Mouse (Mus musculus) layer of hippocampus, postnatal 25 days (tissue): ENCODE results near the gene Dusp15. TPM values are rescaled to one million over a fixed set of nuclear protein-coding genes. Genes with fewer than 3 reads are reported as not detected.

Experiments
- DNase-seq, 2 experiments: peaks; one replicate each; pipeline ENCODE4 v3.0.0; 2022; ENCODE audit warnings: mixed read lengths in 2 of 2, low spot score in 1 of 2; ENCODE audit errors: extremely low spot score in 1 of 2
- total RNA-seq, 2 experiments: library from RNA; stranded (reverse); gene quantifications; 2 replicates each; pipeline ENCODE4 v1.2.3; 2021

Dusp15 gene
- total RNA-seq, 2 experiments from 2014 or later: 14.5 to 17.1 TPM

- no peak for DNase-seq
Observed at GRCm38 (mm10) chr2:152933048-152933447, 18.4 kb downstream of the Dusp15 start, which contains the start of gene Foxs1. TSS of gene Foxs1 (minus strand) at chr2:152933208.

- DNase-seq: no peak
Observed at GRCm38 (mm10) chr2:152931456-152932160, 19.9 kb downstream of the Dusp15 start.

- DNase-seq: no peak
Observed at GRCm38 (mm10) chr2:152930276-152930675, 21.2 kb downstream of the Dusp15 start.

GRCm38 (mm10) chr2:152928988-152929370 lies 22.5 kb downstream of the Dusp15 start:
- no peak for DNase-seq

- no peak for DNase-seq
Observed at GRCm38 (mm10) chr2:152928219-152928987, 23.1 kb downstream of the Dusp15 start.

GRCm38 (mm10) chr2:152927371-152927770 lies 24.1 kb downstream of the Dusp15 start:
- DNase-seq: no peak

- DNase-seq: no peak
Observed at GRCm38 (mm10) chr2:152926896-152927295, 24.6 kb downstream of the Dusp15 start.

- DNase-seq: no peak
Observed at GRCm38 (mm10) chr2:152925189-152925872, 26.2 kb downstream of the Dusp15 start.

- DNase-seq: no peak
Observed at GRCm38 (mm10) chr2:152924543-152924942, 27.0 kb downstream of the Dusp15 start.

- DNase-seq: no peak
Observed at GRCm38 (mm10) chr2:152924128-152924527, 27.4 kb downstream of the Dusp15 start.

GRCm38 (mm10) chr2:152923621-152924020 lies 27.9 kb downstream of the Dusp15 start:
- DNase-seq: no peak

GRCm38 (mm10) chr2:152922376-152922775 lies 29.1 kb downstream of the Dusp15 start:
- DNase-seq: no peak

GRCm38 (mm10) chr2:152917671-152918070 lies 33.8 kb downstream of the Dusp15 start:
- DNase-seq: no peak

GRCm38 (mm10) chr2:152916111-152916510 lies 35.4 kb downstream of the Dusp15 start:
- no peak for DNase-seq

GRCm38 (mm10) chr2:152915453-152915852 lies 36.0 kb downstream of the Dusp15 start:
- DNase-seq: no peak

- peak; percentile 84 to 87 for DNase-seq
Observed at GRCm38 (mm10) chr2:152914310-152915120, 37.0 kb downstream of the Dusp15 start.

GRCm38 (mm10) chr2:152913471-152913870 lies 38.0 kb downstream of the Dusp15 start:
- no peak for DNase-seq

GRCm38 (mm10) chr2:152911432-152911831 lies 40.1 kb downstream of the Dusp15 start:
- no peak for DNase-seq

- DNase-seq: no peak
Observed at GRCm38 (mm10) chr2:152911031-152911430, 40.5 kb downstream of the Dusp15 start, which contains the start of gene Mylk2. TSS of gene Mylk2 (plus strand) at chr2:152911352.

GRCm38 (mm10) chr2:152909848-152910247 lies 41.6 kb downstream of the Dusp15 start:
- DNase-seq: no peak
